Mouse (Mus musculus) megakaryocyte, embryonic 14.5 days (primary cell): ENCODE measurements around the gene Ash1l.

ENCODE experiments used
- FLI1 ChIP-seq: IDR thresholded peaks from 2 replicates; pipeline ENCODE4 v1.6.1; 2012; ENCODE audit warnings: low read length, inconsistent platforms, mixed read lengths
- GATA1 ChIP-seq: IDR thresholded peaks from 3 replicates; pipeline ENCODE4 v1.6.1; 2012; ENCODE audit warnings: mixed read lengths, low read length, inconsistent platforms, borderline replicate concordance

GRCm38 (mm10) chr3:89103291-89103595, 152.8 kb downstream of the Ash1l start:
- no peak for TF ChIP-seq GATA1
- TF ChIP-seq FLI1: no peak
